Mouse (Mus musculus): ENCODE results near the gene Ostn. TPM values are rescaled to one million over a fixed set of nuclear protein-coding genes. Genes with fewer than 3 reads are reported as not detected.

Ostn gene
- polyA plus RNA-seq, 1 experiment from 2014 or later, result not detected

Other genes starting within 250 kb of the Ostn start
- 2.1 TPM in 1 of 2 replicates, not detected in the other for gene Uts2b, start 62.8 kb downstream of the Ostn start, polyA plus RNA-seq (2014; fragmentation: Nextera tagmentation; extraction: Ambion mirVana)
- 78.2 and 84.9 TPM in 2 replicates for gene Ccdc50, start 81.4 kb downstream of the Ostn start, polyA plus RNA-seq (2014; fragmentation: Nextera tagmentation; extraction: Ambion mirVana)

Measured in hindbrain, embryonic 11.5 days (tissue).